Mouse (Mus musculus) lung, postnatal 0 days (tissue): ENCODE measurements around the gene Dnajb11. TPM values are rescaled to one million over a fixed set of nuclear protein-coding genes. Genes with fewer than 3 reads are reported as not detected.

Experiments used
- ATAC-seq: fragments of 200-750 bp; cut with Nextera tagmentation; 2 replicates; pipeline ENCODE4 v1.8.0; 2017; ENCODE audit warnings: moderate library complexity
- DNase-seq: peaks from one replicate; pipeline ENCODE4 v3.0.0-alpha.2; 2016; ENCODE audit warnings: low spot score
- H3K27ac ChIP-seq: fragments of 300-500 bp; sonication (generic); 2 replicates; pipeline ENCODE4 v1.5.1; 2014; ENCODE audit warnings: antibody characterized with exemption, mild to moderate bottlenecking, low read length, mixed read lengths
- H3K27me3 ChIP-seq: fragments of 300-500 bp; sonication (generic); replicated peaks from 2 replicates; pipeline ENCODE4 v1.6.1; 2014; ENCODE audit warnings: low read length, mixed read lengths; ENCODE audit not compliant: insufficient read depth
- H3K36me3 ChIP-seq: fragments of 300-500 bp; sonication (generic); 2 replicates; pipeline ENCODE4 v1.6.1; 2014; ENCODE audit warnings: low read length, mixed read lengths; ENCODE audit not compliant: insufficient read depth
- H3K4me1 ChIP-seq: fragments of 300-500 bp; sonication (generic); 2 replicates; pipeline ENCODE4 v1.6.1; 2014; ENCODE audit warnings: antibody characterized with exemption, low read depth, low read length, mixed read lengths; ENCODE audit not compliant: insufficient read depth
- H3K4me2 ChIP-seq: fragments of 300-500 bp; sonication (generic); replicated peaks from 2 replicates; pipeline ENCODE4 v1.6.1; 2014; ENCODE audit warnings: low read depth, mild to moderate bottlenecking, low read length, moderate library complexity, mixed read lengths
- H3K4me3 ChIP-seq: fragments of 300-500 bp; sonication (generic); 2 replicates; pipeline ENCODE4 v1.5.1; 2014; ENCODE audit warnings: low read depth, low read length
- H3K9ac ChIP-seq: fragments of 300-500 bp; sonication (generic); replicated peaks from 2 replicates; pipeline ENCODE4 v1.6.1; 2014; ENCODE audit warnings: low read depth, mild to moderate bottlenecking
- H3K9me3 ChIP-seq: fragments of 300-500 bp; sonication (generic); 2 replicates; pipeline ENCODE4 v1.6.1; 2016; ENCODE audit warnings: low read length, mixed read lengths
- CTCF ChIP-seq: IDR thresholded peaks from 2 replicates; pipeline ENCODE4 v1.5.1; 2016; ENCODE audit warnings: antibody characterized with exemption, mild to moderate bottlenecking
- EP300 ChIP-seq: IDR thresholded peaks from 2 replicates; pipeline ENCODE4 v1.6.1; 2016; ENCODE audit warnings: antibody characterized with exemption, mild to moderate bottlenecking, control low read depth
- WGBS: fragments of 180-500 bp; shearing (Covaris S2); extraction: QIAGEN DNeasy Blood & Tissue Kit; methylation state at CpG from one replicate; pipeline ENCODE4 v1.1.7; 2014; 5-methylcytosine and 5-hydroxymethylcytosine counted together
- polyA plus RNA-seq: library from polyadenylated mRNA; unstranded; fragments of >200 nt; fragmentation: Nextera tagmentation; extraction: Ambion mirVana; gene quantifications from 2 replicates; pipeline ENCODE4 v1.2.1, GENCODE M21; 2015

Dnajb11 gene
- polyA plus RNA-seq, 1 experiment from 2014 or later, result 82.8 TPM

GRCm38 (mm10) chr16:22918664-22919312, 61.1 kb downstream of the Dnajb11 start:
- Histone ChIP-seq H3K4me1 (no peaks in the 10 kb centered on the region), H3K27me3 (no peaks in the 10 kb centered on the region), H3K36me3 (no peaks in the 10 kb centered on the region), H3K9me3 (no peaks in the 10 kb centered on the region), H3K9ac (no peak overlapping the region), H3K4me3 (no peak overlapping the region), H3K4me2 (no peak overlapping the region), H3K27ac (no peak overlapping the region)
- no peak for DNase-seq
- TF ChIP-seq CTCF (no peak), EP300 (no peak)
- no peak for ATAC-seq
- WGBS, result 79% methylated on average over 15 of the region's 15 CpGs

DNA sequence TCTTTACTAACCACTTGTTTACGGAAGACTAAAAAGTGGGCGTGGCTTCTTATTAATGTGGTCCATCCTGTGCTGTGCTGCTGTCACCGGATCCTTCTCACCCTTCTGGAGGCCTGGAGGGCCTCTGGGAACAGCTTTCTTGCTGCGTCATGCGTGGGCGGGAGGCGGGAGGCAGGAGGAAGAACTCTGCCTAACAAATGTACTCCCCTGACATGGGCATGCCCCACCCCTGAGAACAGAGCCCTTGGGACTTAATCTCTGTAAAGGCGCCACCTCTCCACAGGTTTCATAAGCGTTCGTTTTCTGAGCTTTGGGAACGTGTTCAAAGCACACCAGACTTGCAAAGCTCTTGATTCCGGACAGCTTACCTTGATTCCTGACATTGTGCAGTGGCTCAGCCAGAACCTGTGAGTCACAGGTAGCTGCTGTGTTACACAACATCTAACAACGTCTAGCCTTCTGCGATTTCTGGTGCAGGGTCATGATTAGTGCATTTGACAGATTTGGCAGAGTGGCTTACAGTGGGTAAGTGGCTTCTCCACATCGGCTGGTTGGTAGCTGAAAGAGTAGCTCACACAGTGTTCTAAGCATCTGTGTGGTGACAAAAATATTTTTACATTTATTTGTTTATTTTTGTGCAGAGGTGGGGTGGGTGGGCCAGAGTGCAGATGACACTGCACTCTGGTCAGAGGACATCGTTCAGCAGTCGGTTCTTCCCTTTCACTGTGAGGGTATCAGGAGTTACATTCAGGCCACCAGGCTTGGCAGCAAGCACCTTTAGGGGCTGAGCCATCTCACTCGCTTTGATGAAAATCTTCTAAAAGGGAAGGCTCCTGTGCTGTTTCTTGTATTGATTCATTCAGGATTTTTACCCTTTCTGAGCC, 62.6 kb downstream of the Dnajb11 start:
- Histone ChIP-seq H3K4me3 (no peak overlapping the region), H3K4me2 (no peak overlapping the region), H3K4me1 (no peaks in the 10 kb centered on the region), H3K9ac (no peak overlapping the region), H3K36me3 (no peaks in the 10 kb centered on the region), H3K27ac (no peak overlapping the region), H3K9me3 (no peaks in the 10 kb centered on the region), H3K27me3 (no peaks in the 10 kb centered on the region)
- TF ChIP-seq CTCF (no peak), EP300 (0 out of 2 replicates have a peak, but pooled peaks have one; percentile 8)
- DNase-seq (peak; percentile 60), ATAC-seq (peak; percentile 83)
- WGBS, result 35% methylated on average over 18 of the region's 18 CpGs

DNA sequence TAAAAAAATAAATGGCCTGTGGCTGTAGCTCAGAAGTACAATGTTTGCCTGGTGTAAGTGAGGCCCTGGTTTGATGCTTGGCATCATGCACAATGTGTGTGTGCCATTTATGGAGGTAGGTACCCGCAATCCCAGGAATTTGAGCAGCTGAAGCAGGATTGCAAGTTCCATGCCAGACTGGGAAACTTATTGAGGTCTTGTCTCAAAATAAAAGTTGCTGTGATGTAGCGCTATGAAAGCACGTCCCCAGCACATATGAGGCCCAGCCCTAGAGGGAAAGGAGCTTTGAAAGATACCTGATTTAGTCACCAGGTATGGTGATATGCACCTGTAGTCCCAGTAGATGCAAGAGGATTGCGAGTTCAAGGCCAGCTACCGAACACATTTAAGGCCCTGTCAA, 64.1 kb downstream of the Dnajb11 start:
- no peak for TF ChIP-seq EP300
- no peak for TF ChIP-seq CTCF

GRCm38 (mm10) chr16:22922433-22922832, 64.8 kb downstream of the Dnajb11 start:
- TF ChIP-seq EP300, result no peak
- no peak for TF ChIP-seq CTCF
- DNase-seq (no peak), ATAC-seq (no peak)
- Histone ChIP-seq H3K4me3 (no peak overlapping the region), H3K27me3 (no peaks in the 10 kb centered on the region), H3K9me3 (no peaks in the 10 kb centered on the region), H3K9ac (no peak overlapping the region), H3K36me3 (no peaks in the 10 kb centered on the region), H3K4me1 (no peaks in the 10 kb centered on the region), H3K27ac (no peak overlapping the region), H3K4me2 (no peak overlapping the region)
- WGBS, result 81% methylated on average over 4 of the region's 4 CpGs

More for the DNA sequence above, 64.1 kb downstream of the Dnajb11 start:
- ATAC-seq (no peak), DNase-seq (no peak)
- 88% methylated on average over 5 of the region's 5 CpGs for WGBS
- Histone ChIP-seq H3K36me3 (no peaks in the 10 kb centered on the region), H3K4me1 (no peaks in the 10 kb centered on the region), H3K9ac (no peak overlapping the region), H3K27ac (no peak overlapping the region), H3K4me2 (no peak overlapping the region), H3K9me3 (no peaks in the 10 kb centered on the region), H3K4me3 (no peak overlapping the region), H3K27me3 (no peaks in the 10 kb centered on the region)

Other genes starting within 250 kb of the Dnajb11 start
- gene Dgkg, start 200.6 kb upstream of the Dnajb11 start, polyA plus RNA-seq, result 0.96 and 1.2 TPM in 2 replicates
- 0.15 TPM in 1 of 2 replicates, not detected in the other for gene Crygs, start 46.3 kb upstream of the Dnajb11 start, polyA plus RNA-seq
- 15.3 and 16.0 TPM in 2 replicates for gene Tbccd1, start 176 bp upstream of the Dnajb11 start, polyA plus RNA-seq
- 1.6 and 3.0 TPM in 2 replicates for gene Ahsg, start 33.4 kb downstream of the Dnajb11 start, polyA plus RNA-seq
- gene Fetub, start 60.5 kb downstream of the Dnajb11 start, polyA plus RNA-seq, result 0.30 and 0.35 TPM in 2 replicates
- gene Hrg, start 93.2 kb downstream of the Dnajb11 start, polyA plus RNA-seq, result 0.06 and 0.07 TPM in 2 replicates
- 0.42 and 1.0 TPM in 2 replicates for gene Kng2, start 171.6 kb downstream of the Dnajb11 start, polyA plus RNA-seq
- 0.47 and 0.74 TPM in 2 replicates for gene Kng1, start 200.0 kb downstream of the Dnajb11 start, polyA plus RNA-seq
- 144 and 177 TPM in 2 replicates for gene Eif4a2, start 249.6 kb downstream of the Dnajb11 start, polyA plus RNA-seq